In the genomic region with DNA sequence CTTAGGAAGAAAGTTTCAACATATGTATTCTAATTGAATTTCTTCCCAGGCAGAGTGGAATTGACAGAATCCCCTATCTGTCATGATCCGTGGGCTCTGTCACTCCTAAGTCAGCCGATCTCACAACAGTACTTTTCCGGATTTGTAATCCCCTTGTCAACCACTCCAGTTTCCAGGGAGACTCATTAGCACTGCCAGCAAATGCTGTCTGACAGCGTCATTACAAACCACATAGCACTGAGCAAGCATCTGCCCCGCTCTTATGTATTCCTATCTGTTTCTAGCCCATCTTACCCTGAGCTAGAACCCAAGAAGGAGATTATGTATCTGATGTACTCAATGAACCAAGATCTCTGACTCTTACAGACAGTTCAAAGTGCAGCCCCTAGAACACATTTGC, we compare ENCODE assay signal across 21 mouse cellular contexts.
DNase-seq lines count a peak whose midpoint lies in the region; ATAC-seq and TF ChIP-seq lines count a peak whose summit lies in the region.
"Had no signal": no experiment of that assay in that cellular context is flagged by ENCODE, and none has a peak within 500 bp of the region (broad histone marks: within the 10 kb centered on the region; RNA-seq: fewer than 3 reads in every experiment).

No protein-coding gene starts in this region.

- peaks cover 32% of the 10 kb centered on the region for H3K4me1 ChIP-seq in hindbrain, embryonic 15.5 days (replicated peaks)
- peaks cover 42% of the 10 kb centered on the region for H3K4me1 ChIP-seq in hindbrain, embryonic 13.5 days (replicated peaks)
- peaks cover 22% of the 10 kb centered on the region for H3K4me1 ChIP-seq in forebrain, postnatal 0 days (ENCODE audit: insufficient read depth)
- H3K4me1 ChIP-seq: intestine, embryonic 15.5 days had no signal

- H3K36me3 ChIP-seq in hindbrain, embryonic 15.5 days, result no peaks in the 10 kb centered on the region
- H3K36me3 ChIP-seq in hindbrain, embryonic 13.5 days, result no peaks in the 10 kb centered on the region
- no peaks in the 10 kb centered on the region for H3K36me3 ChIP-seq in forebrain, postnatal 0 days (ENCODE audit: insufficient read depth)
- H3K36me3 ChIP-seq: heart, embryonic 10.5 days; intestine, embryonic 15.5 days; limb, embryonic 10.5 days; neural tube, embryonic 12.5 days had no signal

- DNase-seq in retina, postnatal 1 day, result peak; percentile 36
- DNase-seq in retina, embryonic 14.5 days (ENCODE audit: low spot score), result no peak
- peak; percentile 74 for DNase-seq in forebrain, postnatal 0 days
- peak; percentile 47 for DNase-seq in telencephalon, adult 2 months (ENCODE audit: low read depth, low spot score)
- no peak for DNase-seq in urinary bladder, postnatal 25 days (ENCODE audit: low spot score)
- DNase-seq in left cerebral cortex, adult 8-10 months (ENCODE audit: low spot score in 2 of 2), result no peak
- DNase-seq: adrenal gland, adult 8-10 months; cerebellum, adult 8-10 months; gastrocnemius, postnatal 10 days; heart, postnatal 4 days; kidney, postnatal 36 days; liver; lung, postnatal 4 days; thymus, postnatal 14 days had no signal

- H3K9me3 ChIP-seq in hindbrain, embryonic 15.5 days, result no peaks in the 10 kb centered on the region
- no peaks in the 10 kb centered on the region for H3K9me3 ChIP-seq in hindbrain, embryonic 13.5 days
- H3K9me3 ChIP-seq in forebrain, postnatal 0 days (ENCODE audit: low read length), result no peaks in the 10 kb centered on the region
- H3K9me3 ChIP-seq: heart, embryonic 10.5 days; intestine, embryonic 15.5 days; limb, embryonic 10.5 days; neural tube, embryonic 12.5 days had no signal

- H3K27ac ChIP-seq in hindbrain, embryonic 15.5 days (replicated peaks), result 0 out of 2 replicates have a peak overlapping the region, but pooled peaks have one; percentile 10
- H3K27ac ChIP-seq in hindbrain, embryonic 13.5 days, result no peak overlapping the region
- peak overlapping the region; percentile 41; the same call in 1 of the 2 replicates for H3K27ac ChIP-seq in forebrain, postnatal 0 days (ENCODE audit: low read depth, low read length)
- H3K27ac ChIP-seq: heart, embryonic 10.5 days; intestine, embryonic 15.5 days; limb, embryonic 10.5 days; neural tube, embryonic 12.5 days had no signal

- TF ChIP-seq CTCF in forebrain, postnatal 0 days (IDR thresholded peaks at IDR 0.05; ENCODE audit: low read depth), result no peak; the same call in 1 of the 2 replicates

- WGBS in hindbrain, embryonic 15.5 days, result 19% methylated on average over 5 of the region's 5 CpGs
- 40% methylated on average over 5 of the region's 5 CpGs for WGBS in hindbrain, embryonic 13.5 days
- WGBS in forebrain, postnatal 0 days, result 18% methylated on average over 5 of the region's 5 CpGs

- H3K27me3 ChIP-seq in hindbrain, embryonic 15.5 days, result no peaks in the 10 kb centered on the region
- H3K27me3 ChIP-seq in hindbrain, embryonic 13.5 days, result no peaks in the 10 kb centered on the region
- H3K27me3 ChIP-seq in forebrain, postnatal 0 days (ENCODE audit: insufficient read depth, low read length), result no peaks in the 10 kb centered on the region
- H3K27me3 ChIP-seq: intestine, embryonic 15.5 days; neural tube, embryonic 12.5 days had no signal

- ATAC-seq in hindbrain, embryonic 15.5 days (ENCODE audit: low FRiP score, low read depth), result no peak
- no peak; the same call in 1 of the 2 replicates for ATAC-seq in hindbrain, embryonic 13.5 days (ENCODE audit: low FRiP score)
- ATAC-seq in forebrain, postnatal 0 days, result peak; percentile 83
- ATAC-seq: activated CD4-positive, CD25-positive, alpha-beta regulatory T cell, adult 4 months; intestine, embryonic 15.5 days had no signal

- no peak overlapping the region for H3K4me3 ChIP-seq in hindbrain, embryonic 15.5 days
- H3K4me3 ChIP-seq in hindbrain, embryonic 13.5 days, result no peak overlapping the region
- no peak overlapping the region for H3K4me3 ChIP-seq in forebrain, postnatal 0 days (ENCODE audit: low read depth, low read length)
- H3K4me3 ChIP-seq: heart, embryonic 10.5 days; intestine, embryonic 15.5 days; limb, embryonic 10.5 days; neural tube, embryonic 12.5 days had no signal

- H3K4me2 ChIP-seq in hindbrain, embryonic 15.5 days, result no peak overlapping the region
- no peak overlapping the region for H3K4me2 ChIP-seq in hindbrain, embryonic 13.5 days
- no peak overlapping the region for H3K4me2 ChIP-seq in forebrain, postnatal 0 days (ENCODE audit: low read depth)
- H3K4me2 ChIP-seq: intestine, embryonic 15.5 days; neural tube, embryonic 12.5 days had no signal

- no peak overlapping the region for H3K9ac ChIP-seq in hindbrain, embryonic 15.5 days
- no peak overlapping the region for H3K9ac ChIP-seq in hindbrain, embryonic 13.5 days
- H3K9ac ChIP-seq in forebrain, postnatal 0 days, result no peak overlapping the region
- H3K9ac ChIP-seq: intestine, embryonic 15.5 days; neural tube, embryonic 12.5 days had no signal

Comparison
In these comparisons a context has a peak if more than half of its experiments do, and no peak if none do; other contexts are left out.
1. DNase-seq: peak in retina, postnatal 1 day (single experiment), forebrain, postnatal 0 days (single experiment) and telencephalon, adult 2 months (single experiment); none in retina, embryonic 14.5 days (single experiment), urinary bladder, postnatal 25 days (single experiment) and left cerebral cortex, adult 8-10 months (0 of 2).